Mouse (Mus musculus) layer of hippocampus, postnatal 36 days (tissue): ENCODE measurements around the gene Itpk1. TPM values are rescaled to one million over a fixed set of nuclear protein-coding genes. Genes with fewer than 3 reads are reported as not detected.

Source experiments
- DNase-seq, 2 experiments: peaks; one replicate each; pipeline ENCODE4 v3.0.0; 2022
- total RNA-seq, 2 experiments: library from RNA; stranded (reverse); gene quantifications; 2 replicates each; pipeline ENCODE4 v1.2.3; 2021

Gene Itpk1
- total RNA-seq, 2 experiments from 2014 or later, result 64.3 to 64.8 TPM

GRCm38 (mm10) chr12:102713153-102713865 lies 8.6 kb upstream of the Itpk1 start:
- no peak for DNase-seq

GRCm38 (mm10) chr12:102710851-102711375 lies 6.2 kb upstream of the Itpk1 start:
- no peak for DNase-seq

GRCm38 (mm10) chr12:102709896-102710295 lies 5.2 kb upstream of the Itpk1 start:
- DNase-seq, result no peak

- DNase-seq, result no peak
Measured at GRCm38 (mm10) chr12:102708220-102708619, 3.5 kb upstream of the Itpk1 start.

- no peak for DNase-seq
Measured at GRCm38 (mm10) chr12:102706833-102707463, 2.2 kb upstream of the Itpk1 start.

GRCm38 (mm10) chr12:102705906-102706640 lies 1.3 kb upstream of the Itpk1 start:
- DNase-seq, result no peak

- DNase-seq, result peak; percentile 87 to 91
Measured at GRCm38 (mm10) chr12:102705216-102705871, 614 bp upstream of the Itpk1 start.

- no peak for DNase-seq
Measured at GRCm38 (mm10) chr12:102703921-102704408, 765 bp downstream of the Itpk1 start.

GRCm38 (mm10) chr12:102703441-102703840 lies 1.3 kb downstream of the Itpk1 start:
- DNase-seq, result peak in 1 of 2 experiments; percentile 47

GRCm38 (mm10) chr12:102703111-102703412 lies 1.7 kb downstream of the Itpk1 start:
- no peak for DNase-seq

GRCm38 (mm10) chr12:102702356-102703110 lies 2.2 kb downstream of the Itpk1 start:
- DNase-seq, result peak in 1 of 2 experiments; percentile 57

GRCm38 (mm10) chr12:102701691-102702207 lies 3.0 kb downstream of the Itpk1 start:
- no peak for DNase-seq

GRCm38 (mm10) chr12:102700453-102700852 lies 4.3 kb downstream of the Itpk1 start:
- no peak for DNase-seq

- no peak for DNase-seq
Measured at GRCm38 (mm10) chr12:102699156-102699555, 5.6 kb downstream of the Itpk1 start.

- DNase-seq, result no peak
Measured at GRCm38 (mm10) chr12:102698089-102698684, 6.5 kb downstream of the Itpk1 start.

- DNase-seq, result no peak
Measured at GRCm38 (mm10) chr12:102697381-102697780, 7.3 kb downstream of the Itpk1 start.

- DNase-seq, result no peak
Measured at GRCm38 (mm10) chr12:102696635-102697354, 7.9 kb downstream of the Itpk1 start.

- peak; percentile 80 to 82 for DNase-seq
Measured at GRCm38 (mm10) chr12:102695369-102696239, 9.1 kb downstream of the Itpk1 start.

GRCm38 (mm10) chr12:102691761-102692160 lies 13.0 kb downstream of the Itpk1 start:
- DNase-seq, result no peak
